Mouse (Mus musculus) embryonic facial prominence, embryonic 15.5 days (tissue): ENCODE measurements at regions not wholly inside any gene's neighbourhood (a gene's known extent, or its start where the extent isn't known, plus 50 kb on each side); places are given as distances from the start of the nearest gene placed in this dataset.

Source experiments
- ATAC-seq: fragments of 200-750 bp; cut with Nextera tagmentation; 2 replicates; pipeline ENCODE4 v1.8.0; 2017; ENCODE audit warnings: low read depth, moderate TSS enrichment; ENCODE audit not compliant: insufficient number of reproducible peaks, low FRiP score, low TSS enrichment
- H3K27ac ChIP-seq: fragments of 300-500 bp; sonication (generic); replicated peaks from 2 replicates; pipeline ENCODE4 v1.5.1; 2015; ENCODE audit warnings: mild to moderate bottlenecking, inconsistent platforms
- H3K27me3 ChIP-seq: fragments of 300-500 bp; sonication (generic); 2 replicates; pipeline ENCODE4 v1.6.1; 2015; ENCODE audit warnings: inconsistent platforms
- H3K36me3 ChIP-seq: fragments of 300-500 bp; sonication (generic); 2 replicates; pipeline ENCODE4 v1.6.1; 2015; ENCODE audit warnings: mild to moderate bottlenecking, inconsistent platforms
- H3K4me1 ChIP-seq: fragments of 300-500 bp; sonication (generic); 2 replicates; pipeline ENCODE4 v1.6.1; 2015; ENCODE audit warnings: inconsistent platforms
- H3K4me2 ChIP-seq: fragments of 300-500 bp; sonication (generic); replicated peaks from 2 replicates; pipeline ENCODE4 v1.6.1; 2015; ENCODE audit warnings: mild to moderate bottlenecking, inconsistent platforms
- H3K4me3 ChIP-seq: fragments of 300-500 bp; sonication (generic); replicated peaks from 2 replicates; pipeline ENCODE4 v1.5.1; 2015; ENCODE audit warnings: mild to moderate bottlenecking, inconsistent platforms
- H3K9ac ChIP-seq: fragments of 300-500 bp; sonication (generic); 2 replicates; pipeline ENCODE4 v1.6.1; 2015; ENCODE audit warnings: inconsistent platforms
- H3K9me3 ChIP-seq: fragments of 300-500 bp; sonication (generic); replicated peaks from 2 replicates; pipeline ENCODE4 v1.6.1; 2016; ENCODE audit warnings: inconsistent platforms
- WGBS: fragments of 180-500 bp; shearing (Covaris S2); methylation state at CpG from one replicate; pipeline ENCODE4 v1.1.7; 2015; 5-methylcytosine and 5-hydroxymethylcytosine counted together

DNA sequence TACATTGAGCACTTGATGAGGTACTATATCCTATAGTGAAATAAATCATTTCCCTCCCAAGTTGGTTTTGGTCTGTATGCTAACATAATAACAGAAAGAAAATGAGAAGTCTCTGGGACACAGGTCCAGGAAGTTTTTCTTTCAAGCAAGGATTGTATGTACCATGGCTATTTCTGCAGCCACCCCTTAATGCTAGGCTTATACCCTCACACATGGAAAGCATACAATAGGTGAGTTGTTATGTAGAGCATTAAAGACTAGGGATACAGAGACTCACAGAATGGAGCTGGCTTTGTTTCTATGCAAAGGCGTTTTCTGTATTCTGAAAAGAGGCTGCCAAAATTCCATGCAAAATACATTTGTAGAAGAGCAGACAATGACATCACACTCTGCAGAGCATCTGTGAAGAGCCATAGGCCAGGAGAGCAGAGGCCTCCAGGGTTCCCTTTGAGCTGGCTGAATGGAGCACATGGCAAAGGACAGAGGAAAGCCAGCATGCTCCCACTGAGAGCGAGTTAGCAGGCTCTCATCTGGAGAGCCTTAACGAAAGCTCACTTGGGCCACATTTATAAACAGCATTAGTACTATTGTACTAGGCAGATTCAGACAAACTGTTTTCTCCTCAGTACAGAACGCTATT lies 262.0 kb upstream of the Sgcd start:
- Histone ChIP-seq H3K4me3 (no peak overlapping the region), H3K27me3 (no peaks in the 10 kb centered on the region), H3K4me1 (no peaks in the 10 kb centered on the region), H3K9me3 (no peaks in the 10 kb centered on the region), H3K9ac (no peak overlapping the region), H3K27ac (peak overlapping the region; percentile 63; the same call in 1 of the 2 replicates), H3K4me2 (no peak overlapping the region), H3K36me3 (no peaks in the 10 kb centered on the region)
- ATAC-seq, result 0 out of 2 replicates have a peak, but pooled peaks have one; percentile 47
- 55% methylated on average over 4 of the region's 4 CpGs for WGBS

DNA sequence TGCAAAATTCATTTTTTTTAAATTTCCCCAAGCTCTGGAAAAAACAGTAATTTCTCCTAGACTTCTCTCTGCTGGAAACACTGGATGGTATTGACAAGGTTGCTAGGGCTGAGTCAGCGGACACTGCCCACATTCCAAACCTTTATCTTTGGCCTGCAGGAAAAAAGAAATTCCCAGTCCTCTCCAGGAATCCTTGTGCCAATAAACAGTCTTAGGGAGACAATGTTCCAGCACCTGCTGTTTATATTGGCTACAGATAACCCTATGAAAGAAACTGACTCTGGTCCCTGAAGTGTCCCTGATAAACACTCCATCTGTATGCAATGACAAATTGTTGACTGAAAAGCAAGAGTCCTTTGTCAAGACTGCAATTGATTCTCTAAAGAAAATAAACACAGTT lies 260.5 kb upstream of the Sgcd start:
- H3K9ac ChIP-seq, result no peak overlapping the region
- H3K27ac ChIP-seq, result no peak overlapping the region
- no peaks in the 10 kb centered on the region for H3K9me3 ChIP-seq
- 73% methylated on average over 1 of the region's 1 CpGs for WGBS
- no peaks in the 10 kb centered on the region for H3K4me1 ChIP-seq
- H3K4me3 ChIP-seq, result no peak overlapping the region
- no peaks in the 10 kb centered on the region for H3K27me3 ChIP-seq
- H3K4me2 ChIP-seq, result no peak overlapping the region
- ATAC-seq, result no peak
- H3K36me3 ChIP-seq, result no peaks in the 10 kb centered on the region

DNA sequence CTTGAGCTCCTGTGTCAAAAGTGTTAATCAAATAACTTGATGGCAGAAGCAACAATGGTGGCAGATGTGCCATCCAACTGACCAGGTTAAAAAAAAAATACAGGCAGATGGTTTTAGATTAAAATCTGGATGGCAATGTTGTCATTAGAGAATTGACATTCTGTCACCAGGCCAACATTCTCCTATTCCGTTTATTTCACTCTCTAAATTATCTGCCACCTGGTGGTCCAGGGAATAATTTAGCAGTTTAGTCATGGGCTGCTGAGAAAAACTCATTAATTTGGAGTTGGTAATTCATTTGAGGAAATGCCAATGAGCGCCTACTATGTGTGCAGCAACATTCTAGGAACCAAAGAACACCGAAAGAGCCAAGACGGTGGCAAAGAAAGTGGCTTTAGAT lies 232.4 kb upstream of the Sgcd start:
- 77% methylated on average over 4 of the region's 4 CpGs for WGBS
- no peak overlapping the region for H3K9ac ChIP-seq
- ATAC-seq, result no peak

DNA sequence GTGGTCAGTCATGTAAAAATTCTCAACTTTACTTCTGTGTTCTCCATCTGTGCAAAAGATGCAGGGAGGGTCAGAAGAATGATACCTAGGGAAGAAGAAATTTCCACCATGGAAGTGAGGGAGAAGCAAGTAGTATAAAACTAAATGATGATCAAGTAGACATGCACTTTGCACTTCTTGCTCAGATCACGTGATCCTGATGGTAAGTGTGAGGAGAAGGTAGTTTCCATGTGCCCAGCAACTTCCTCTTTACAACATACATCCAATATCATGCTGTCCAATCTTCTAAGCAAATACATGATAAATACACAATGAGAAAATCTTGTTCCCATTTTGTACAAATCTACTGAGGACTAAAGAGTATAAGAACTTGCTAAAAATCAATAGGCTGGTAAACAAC lies 230.4 kb upstream of the Sgcd start:
- no peaks in the 10 kb centered on the region for H3K27me3 ChIP-seq
- H3K4me2 ChIP-seq, result no peak overlapping the region
- no peak for ATAC-seq
- H3K9me3 ChIP-seq, result no peaks in the 10 kb centered on the region
- no peak overlapping the region for H3K27ac ChIP-seq
- no peaks in the 10 kb centered on the region for H3K4me1 ChIP-seq
- no peak overlapping the region for H3K9ac ChIP-seq
- no peaks in the 10 kb centered on the region for H3K36me3 ChIP-seq
- 79% methylated on average over 1 of the region's 1 CpGs for WGBS
- H3K4me3 ChIP-seq, result no peak overlapping the region

More for the DNA sequence above, 232.4 kb upstream of the Sgcd start:
- H3K4me3 ChIP-seq, result no peak overlapping the region
- no peak overlapping the region for H3K27ac ChIP-seq
- H3K36me3 ChIP-seq, result no peaks in the 10 kb centered on the region
- no peak overlapping the region for H3K4me2 ChIP-seq
- H3K4me1 ChIP-seq, result no peaks in the 10 kb centered on the region
- H3K27me3 ChIP-seq, result no peaks in the 10 kb centered on the region
- no peaks in the 10 kb centered on the region for H3K9me3 ChIP-seq

DNA sequence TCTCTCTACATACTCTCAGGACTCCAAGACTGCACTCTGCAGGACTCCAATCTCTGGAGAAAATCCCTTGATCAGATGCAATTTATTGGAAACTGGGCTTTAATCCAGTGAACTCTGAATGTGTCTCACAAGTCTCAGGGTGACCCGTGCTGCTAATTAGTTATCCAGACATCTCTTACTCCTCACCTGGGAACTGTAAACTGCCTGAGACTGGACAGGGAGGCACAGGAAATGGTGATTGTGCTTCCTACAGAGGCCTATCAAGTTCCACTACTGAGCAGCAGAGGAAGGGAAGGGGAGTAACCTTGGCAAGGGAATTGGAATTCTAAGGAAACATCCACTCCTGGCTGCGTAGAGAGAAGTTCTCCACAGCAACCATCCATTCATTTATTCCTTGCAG lies 228.0 kb upstream of the Sgcd start:
- Histone ChIP-seq H3K9ac (no peak overlapping the region), H3K36me3 (no peaks in the 10 kb centered on the region), H3K4me1 (no peaks in the 10 kb centered on the region), H3K27ac (no peak overlapping the region), H3K4me3 (no peak overlapping the region), H3K4me2 (no peak overlapping the region), H3K9me3 (no peaks in the 10 kb centered on the region), H3K27me3 (no peaks in the 10 kb centered on the region)
- WGBS, result 56% methylated on average over 2 of the region's 2 CpGs
- ATAC-seq, result no peak; the same call in 1 of the 2 replicates

DNA sequence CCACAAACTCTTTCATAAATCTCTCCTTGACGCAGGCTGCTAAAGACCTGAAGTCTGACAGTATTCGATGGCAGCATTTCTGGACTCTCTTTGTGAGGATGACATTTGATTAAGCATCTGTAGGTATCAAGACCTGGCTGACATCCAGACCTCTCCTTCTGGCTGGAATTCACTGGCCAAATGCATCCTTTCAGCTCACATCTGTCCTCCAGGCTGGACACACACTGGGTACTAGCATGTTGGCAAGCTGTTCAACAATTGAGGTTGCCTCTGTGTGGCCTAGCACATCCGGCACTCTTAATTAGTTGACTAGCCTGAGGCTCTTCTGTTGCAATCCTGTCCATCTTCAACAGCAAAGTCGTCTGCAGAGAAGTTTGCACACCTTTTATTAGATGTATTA lies 197.8 kb upstream of the Sgcd start:
- Histone ChIP-seq H3K27ac (no peak overlapping the region), H3K4me2 (no peak overlapping the region), H3K4me1 (no peaks in the 10 kb centered on the region), H3K4me3 (no peak overlapping the region), H3K9ac (no peak overlapping the region), H3K36me3 (no peaks in the 10 kb centered on the region), H3K27me3 (no peaks in the 10 kb centered on the region), H3K9me3 (no peaks in the 10 kb centered on the region)
- WGBS, result 50% methylated on average over 4 of the region's 4 CpGs
- ATAC-seq, result no peak

DNA sequence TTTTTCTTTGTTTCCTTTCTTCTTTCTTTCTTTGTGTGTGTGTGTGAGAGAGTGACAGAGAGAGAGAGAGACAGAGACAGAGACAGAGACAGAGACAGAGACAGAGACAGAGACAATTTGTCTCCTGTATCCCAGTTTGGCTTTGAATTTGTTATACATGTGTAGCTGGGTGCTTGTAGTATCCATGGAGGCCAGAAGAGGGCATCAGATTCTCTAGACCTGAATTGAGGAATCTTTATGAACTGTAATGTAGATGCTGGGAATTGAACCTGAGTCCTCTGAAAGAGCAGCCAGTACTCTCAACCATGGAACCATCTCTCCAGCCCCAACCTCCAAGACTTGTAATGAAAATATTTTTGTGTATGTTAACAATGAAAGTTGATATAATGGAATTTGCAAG lies 190.2 kb upstream of the Sgcd start:
- Histone ChIP-seq H3K4me2 (no peak overlapping the region), H3K36me3 (no peaks in the 10 kb centered on the region), H3K9ac (no peak overlapping the region), H3K27ac (no peak overlapping the region), H3K4me1 (no peaks in the 10 kb centered on the region), H3K27me3 (no peaks in the 10 kb centered on the region), H3K4me3 (no peak overlapping the region), H3K9me3 (no peaks in the 10 kb centered on the region)
- no peak for ATAC-seq

DNA sequence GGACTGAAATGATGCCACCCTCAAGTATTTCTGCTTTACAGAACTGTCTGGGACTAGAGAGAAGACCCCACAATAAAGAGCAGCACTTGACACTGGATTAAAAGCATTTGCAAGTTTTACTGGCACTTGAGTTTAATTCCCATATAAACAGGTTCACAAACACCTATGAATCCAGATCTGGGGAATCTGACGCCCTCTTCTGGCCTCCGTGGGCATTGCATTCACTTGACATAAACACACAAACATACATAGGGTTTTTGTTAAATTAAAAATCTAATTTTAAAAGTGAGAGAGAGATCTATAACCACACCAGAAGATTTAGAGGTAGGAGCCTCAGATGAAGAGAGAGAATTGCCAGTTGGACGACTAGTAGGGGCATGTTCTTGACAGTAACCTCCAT lies 189.4 kb upstream of the Sgcd start:
- no peak overlapping the region for H3K9ac ChIP-seq
- H3K9me3 ChIP-seq, result no peaks in the 10 kb centered on the region
- no peaks in the 10 kb centered on the region for H3K27me3 ChIP-seq
- 29% methylated on average over 3 of the region's 3 CpGs for WGBS
- H3K4me2 ChIP-seq, result no peak overlapping the region
- no peaks in the 10 kb centered on the region for H3K36me3 ChIP-seq
- H3K4me1 ChIP-seq, result no peaks in the 10 kb centered on the region
- ATAC-seq, result no peak
- no peak overlapping the region for H3K27ac ChIP-seq
- no peak overlapping the region for H3K4me3 ChIP-seq

DNA sequence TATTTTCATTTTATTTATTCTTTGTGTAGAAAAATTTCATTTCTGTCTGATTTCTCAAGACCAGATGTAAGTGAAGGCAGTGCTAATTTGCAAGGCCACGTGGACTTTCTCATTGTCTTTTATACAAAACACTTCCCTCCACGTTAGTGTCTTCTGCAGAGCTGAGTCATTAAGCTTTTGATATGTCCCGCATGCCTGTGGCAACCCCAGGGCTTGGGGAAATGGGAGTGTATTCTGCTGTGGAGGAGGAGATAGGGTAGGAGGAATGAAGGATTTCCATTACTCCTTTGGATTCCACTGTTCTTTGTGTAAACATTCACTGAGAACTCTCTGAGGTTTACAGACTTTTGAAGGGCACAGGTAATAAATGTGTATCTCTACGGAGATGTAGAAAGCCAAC lies 187.7 kb upstream of the Sgcd start:
- no peak for ATAC-seq
- Histone ChIP-seq H3K36me3 (no peaks in the 10 kb centered on the region), H3K4me2 (no peak overlapping the region), H3K4me3 (no peak overlapping the region), H3K27ac (no peak overlapping the region), H3K4me1 (no peaks in the 10 kb centered on the region), H3K27me3 (no peaks in the 10 kb centered on the region), H3K9ac (no peak overlapping the region), H3K9me3 (no peaks in the 10 kb centered on the region)
- 59% methylated on average over 4 of the region's 4 CpGs for WGBS

DNA sequence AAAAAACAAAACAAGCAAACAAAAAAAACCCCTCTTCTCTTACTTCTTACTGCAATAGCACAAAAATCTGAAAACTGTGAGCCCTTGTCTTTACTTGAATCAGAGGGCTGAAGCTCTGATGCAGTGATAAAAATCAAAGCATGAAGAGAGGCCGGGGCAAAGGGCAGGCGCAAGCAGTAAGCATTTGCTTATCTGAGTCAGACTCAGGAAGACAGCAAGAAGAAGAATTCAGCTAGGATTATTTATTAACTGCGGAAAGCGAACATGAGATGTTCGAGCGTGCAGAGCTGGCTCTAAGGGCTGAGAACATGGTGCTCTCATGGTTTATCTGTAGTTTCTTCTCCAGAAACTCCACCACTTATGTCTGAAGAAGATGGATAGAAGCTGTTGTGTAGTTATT lies 163.4 kb upstream of the Sgcd start:
- no peaks in the 10 kb centered on the region for H3K27me3 ChIP-seq
- no peak for ATAC-seq
- H3K36me3 ChIP-seq, result no peaks in the 10 kb centered on the region
- H3K4me2 ChIP-seq, result no peak overlapping the region
- H3K9me3 ChIP-seq, result no peaks in the 10 kb centered on the region
- H3K4me1 ChIP-seq, result no peaks in the 10 kb centered on the region
- no peak overlapping the region for H3K4me3 ChIP-seq
- 76% methylated on average over 6 of the region's 6 CpGs for WGBS
- no peak overlapping the region for H3K27ac ChIP-seq
- no peak overlapping the region for H3K9ac ChIP-seq

DNA sequence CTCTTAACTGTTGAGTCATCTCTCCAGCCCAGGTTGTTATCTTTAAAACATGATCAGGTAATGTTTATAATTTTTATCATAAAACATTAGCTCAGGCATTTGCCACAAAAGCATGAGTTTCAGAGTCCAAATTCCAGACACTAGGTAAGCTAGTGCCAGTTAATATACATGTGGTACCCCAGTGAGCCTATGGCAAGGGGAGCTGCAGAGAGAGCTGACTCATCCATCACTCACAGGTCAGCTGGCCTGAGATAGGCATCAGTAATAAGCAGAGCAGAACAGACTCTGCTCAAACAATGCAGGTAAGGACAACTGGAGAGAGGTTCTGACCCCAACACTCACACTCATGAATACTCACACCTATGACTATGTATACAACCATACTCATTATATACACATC lies 144.6 kb upstream of the Sgcd start:
- no peak overlapping the region for H3K27ac ChIP-seq
- ATAC-seq, result no peak
- no peaks in the 10 kb centered on the region for H3K4me1 ChIP-seq
- no peaks in the 10 kb centered on the region for H3K27me3 ChIP-seq
- no peak overlapping the region for H3K9ac ChIP-seq
- H3K4me2 ChIP-seq, result no peak overlapping the region
- H3K4me3 ChIP-seq, result no peak overlapping the region
- H3K36me3 ChIP-seq, result no peaks in the 10 kb centered on the region
- H3K9me3 ChIP-seq, result no peaks in the 10 kb centered on the region

DNA sequence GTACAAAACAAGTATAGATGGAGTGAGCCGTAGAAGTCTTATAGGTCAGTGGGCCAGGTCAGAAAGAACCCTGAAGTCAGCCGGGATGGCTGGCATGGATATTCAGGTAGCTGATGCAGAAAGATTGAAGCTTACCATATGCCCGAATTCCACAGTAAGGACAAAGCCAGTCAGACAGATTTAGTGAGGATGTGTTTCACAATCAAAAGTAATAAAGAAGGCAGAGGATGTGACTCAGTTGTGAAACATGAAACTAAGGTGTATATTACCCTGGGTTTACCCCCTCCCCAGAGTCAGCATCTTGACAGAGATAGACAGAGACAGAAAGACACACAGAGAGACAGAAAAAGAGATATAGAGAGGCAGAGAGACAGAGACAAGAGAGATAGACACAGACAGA lies 109.3 kb upstream of the Sgcd start:
- H3K9me3 ChIP-seq, result no peaks in the 10 kb centered on the region
- H3K4me3 ChIP-seq, result no peak overlapping the region
- H3K27ac ChIP-seq, result no peak overlapping the region
- H3K36me3 ChIP-seq, result no peaks in the 10 kb centered on the region
- H3K9ac ChIP-seq, result no peak overlapping the region
- no peak overlapping the region for H3K4me2 ChIP-seq
- H3K4me1 ChIP-seq, result no peaks in the 10 kb centered on the region
- no peak for ATAC-seq
- WGBS, result 76% methylated on average over 3 of the region's 3 CpGs
- H3K27me3 ChIP-seq, result no peaks in the 10 kb centered on the region
